Mouse (Mus musculus): ENCODE data around the gene Nr1i2. TPM values are rescaled to one million over a fixed set of nuclear protein-coding genes. Genes with fewer than 3 reads are reported as not detected.
"Not testable (repeated sequence)": the region's sequence is repeated elsewhere in the genome, so short reads cannot be mapped to it uniquely, and the experiment has no call there.

Gene Nr1i2
- polyA plus RNA-seq (2012; rRNA removed) = not detected in 2 replicates

DNA sequence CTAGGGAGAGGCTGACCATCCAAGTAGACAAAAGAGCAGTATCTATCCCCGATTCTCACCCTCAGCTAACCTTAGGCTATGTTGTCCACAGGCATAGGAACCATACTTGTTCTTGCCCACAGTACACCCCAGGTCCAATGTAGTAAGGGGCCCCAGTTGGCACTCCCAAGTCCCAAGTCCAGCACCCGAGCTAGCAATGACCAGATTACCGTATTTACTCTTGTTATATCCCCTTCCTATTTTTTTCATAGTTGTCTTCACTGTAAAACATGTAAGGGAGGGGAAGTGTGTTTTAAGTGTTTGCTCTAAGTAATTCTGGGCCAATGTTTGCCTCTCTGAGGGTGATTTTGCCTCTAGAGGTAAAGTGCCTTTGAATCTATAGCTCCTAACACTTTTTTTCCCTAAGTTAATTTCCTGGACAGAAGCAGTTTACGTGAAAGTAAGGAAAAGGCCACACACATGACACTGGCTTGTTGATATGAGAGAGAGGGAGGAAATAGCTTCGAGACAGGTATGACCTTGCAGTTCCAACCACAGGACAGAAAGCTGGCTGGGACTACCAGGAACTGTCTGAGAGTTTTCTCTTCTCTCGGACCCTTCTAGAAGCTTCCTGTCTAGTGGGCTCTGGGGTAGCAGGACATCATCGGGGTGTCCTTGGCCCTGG, at the start of gene Nr1i2:
TSS of gene Nr1i2 (minus strand) at position 140 of the 664 bp plus-strand sequence.
- TF ChIP-seq POLR2A (IDR thresholded peaks at IDR 0.05; ENCODE audit: borderline replicate concordance, extremely low read depth, insufficient read depth, insufficient read length, poor library complexity, severe bottlenecking) (no peak), CTCF (IDR thresholded peaks at IDR 0.05; ENCODE audit: borderline replicate concordance, extremely low read depth, insufficient read depth, insufficient read length) (no peak)
- no peak for DNase-seq (ENCODE audit: low read depth)

DNA sequence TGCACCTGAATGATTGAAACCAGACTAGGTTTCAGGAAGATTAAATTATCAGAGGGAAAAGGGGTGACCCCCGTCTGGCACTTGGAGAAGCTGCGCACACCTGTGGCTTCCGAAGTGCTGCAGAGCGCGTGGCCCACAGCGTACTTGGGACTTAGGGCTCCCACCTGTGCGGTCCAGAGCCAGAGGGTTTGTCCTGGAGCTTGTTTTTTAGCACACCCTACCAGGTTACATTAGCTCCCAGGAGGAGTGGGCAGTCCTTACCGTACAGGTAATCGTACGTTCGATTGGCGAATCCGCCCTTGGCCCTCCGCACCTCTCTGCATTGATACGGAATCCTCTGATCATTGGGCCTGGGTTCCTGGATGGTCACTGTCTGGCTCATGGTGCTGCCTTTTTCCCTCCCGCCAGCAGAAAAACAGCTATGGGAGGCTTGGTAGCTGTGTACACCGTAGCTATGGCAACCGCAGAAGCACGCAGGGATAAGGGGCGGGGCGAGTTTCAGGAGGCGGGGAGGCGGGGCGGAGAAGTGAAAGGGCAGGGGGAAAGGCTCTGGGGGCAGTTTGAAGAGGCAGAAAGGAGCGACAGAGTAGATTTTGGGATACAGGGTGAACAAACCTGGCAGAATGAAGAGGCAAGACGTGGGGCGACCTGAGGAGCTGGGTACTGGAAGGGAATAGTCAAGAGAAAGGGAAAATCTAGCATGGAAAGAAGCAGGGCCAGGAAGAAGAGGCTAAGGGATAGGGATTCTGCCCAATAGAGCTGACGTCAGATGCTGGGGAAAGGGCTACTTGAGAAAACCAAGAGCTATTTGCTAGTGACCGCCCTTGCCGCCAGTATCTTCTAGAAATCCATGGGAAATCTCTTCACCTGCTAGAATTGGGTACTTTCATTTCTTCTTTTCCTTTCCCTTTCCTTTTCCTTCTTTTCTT, 47.0 kb upstream of the Nr1i2 start, which contains the start of gene Maats1:
TSS of gene Maats1 (minus strand) at position 748 of the 929 bp plus-strand sequence.
- TF ChIP-seq POLR2A (IDR thresholded peaks at IDR 0.05; ENCODE audit: borderline replicate concordance, extremely low read depth, insufficient read depth, insufficient read length, poor library complexity, severe bottlenecking) = no peak
- no peak for TF ChIP-seq CTCF (IDR thresholded peaks at IDR 0.05; ENCODE audit: borderline replicate concordance, extremely low read depth, insufficient read depth, insufficient read length)
- DNase-seq (ENCODE audit: low read depth) = peak; percentile 90

DNA sequence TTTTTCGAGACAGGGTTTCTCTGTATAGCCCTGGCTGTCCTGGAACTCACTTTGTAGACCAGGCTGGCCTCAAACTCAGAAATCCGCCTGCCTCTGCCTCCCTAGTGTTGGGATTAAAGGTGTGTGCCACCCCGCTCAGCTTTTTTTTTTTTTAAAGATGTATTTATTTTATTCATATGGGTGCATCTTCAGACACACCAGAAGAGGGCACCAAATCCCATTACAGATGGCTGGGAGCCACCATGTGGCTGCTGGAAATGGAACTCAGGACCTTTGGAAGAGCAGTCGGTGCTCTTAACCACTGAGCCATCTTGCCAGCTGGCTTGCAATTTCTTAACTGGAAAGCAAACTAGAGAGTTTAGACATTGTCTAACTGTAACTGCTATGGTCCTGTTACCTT, 43.5 kb upstream of the Nr1i2 start:
- DNase-seq (ENCODE audit: low read depth) = not testable (repeated sequence)

DNA sequence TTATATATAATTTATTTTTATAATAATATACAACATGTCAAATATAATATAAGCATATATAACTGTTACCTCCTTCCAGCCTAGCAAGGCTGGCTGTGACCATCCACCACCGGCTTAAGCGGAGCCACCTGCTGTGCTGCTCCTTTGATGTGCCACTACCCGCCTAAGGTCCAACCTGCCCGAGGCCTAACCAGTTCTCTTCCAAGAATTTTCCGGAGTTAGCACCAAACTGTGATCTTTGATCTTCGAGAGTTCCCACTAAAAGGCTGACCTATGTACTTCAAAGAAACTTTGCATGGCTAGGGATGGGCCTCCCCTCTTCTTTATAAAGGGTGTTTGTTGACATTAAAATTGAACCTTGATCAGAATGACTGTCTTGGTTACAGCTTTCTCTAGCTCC, 39.8 kb upstream of the Nr1i2 start:
- no peak for TF ChIP-seq POLR2A (IDR thresholded peaks at IDR 0.05; ENCODE audit: borderline replicate concordance, extremely low read depth, insufficient read depth, insufficient read length, poor library complexity, severe bottlenecking)
- TF ChIP-seq CTCF (IDR thresholded peaks at IDR 0.05; ENCODE audit: borderline replicate concordance, extremely low read depth, insufficient read depth, insufficient read length) = no peak
- DNase-seq (ENCODE audit: low read depth) = no peak

DNA sequence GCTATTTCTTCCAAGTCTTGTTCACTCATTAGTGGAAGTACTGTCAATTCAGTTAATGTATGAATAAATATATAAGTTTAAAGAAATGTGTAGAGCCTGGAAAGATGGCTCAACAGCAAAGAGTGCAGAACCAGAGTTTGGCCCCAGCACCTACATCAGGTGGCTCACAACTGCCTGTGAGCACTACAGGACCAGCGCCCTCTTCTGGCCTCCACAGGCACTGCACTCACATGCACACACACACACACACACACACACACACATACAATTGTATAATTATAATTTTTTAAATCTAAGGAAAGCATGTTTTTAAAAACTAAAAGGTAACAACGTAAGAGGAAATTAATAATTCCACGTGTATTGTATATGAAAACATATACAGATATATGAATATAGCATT, 34.7 kb upstream of the Nr1i2 start:
- DNase-seq (ENCODE audit: low read depth) = no peak
- TF ChIP-seq CTCF (IDR thresholded peaks at IDR 0.05; ENCODE audit: borderline replicate concordance, extremely low read depth, insufficient read depth, insufficient read length) (peak; percentile 12; the same call in 1 of the 2 replicates), POLR2A (IDR thresholded peaks at IDR 0.05; ENCODE audit: borderline replicate concordance, extremely low read depth, insufficient read depth, insufficient read length, poor library complexity, severe bottlenecking) (no peak)

DNA sequence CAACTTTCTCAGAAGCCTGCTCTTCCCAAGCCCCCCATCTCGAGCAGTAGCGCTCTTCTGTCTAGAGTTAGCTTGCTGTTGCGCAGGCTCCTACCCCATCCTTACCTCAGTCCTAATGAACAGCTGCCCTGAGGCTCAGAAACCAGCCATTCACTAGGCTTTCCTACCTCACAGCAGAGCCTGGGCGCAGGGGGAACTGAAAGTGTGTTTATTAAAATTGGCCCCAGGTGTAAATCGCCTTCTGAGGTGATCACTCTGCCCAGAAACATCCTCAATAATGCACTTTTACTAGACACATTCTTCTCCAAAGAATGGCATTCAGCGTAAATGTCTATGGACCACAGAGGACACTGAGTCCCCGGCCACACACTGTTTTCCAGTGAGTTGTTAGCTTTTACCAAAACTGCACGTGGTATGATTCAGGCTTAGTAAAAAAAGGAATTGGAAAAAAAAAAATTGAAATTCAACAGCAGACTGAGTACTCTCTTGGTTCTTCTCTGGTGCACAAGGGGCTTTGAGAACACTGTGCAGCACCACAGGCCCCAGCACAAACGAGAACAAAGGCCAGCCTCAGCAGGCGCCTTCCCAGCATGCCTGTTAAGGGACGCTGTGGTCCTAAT, 32.3 kb upstream of the Nr1i2 start:
- TF ChIP-seq CTCF (IDR thresholded peaks at IDR 0.05; ENCODE audit: borderline replicate concordance, extremely low read depth, insufficient read depth, insufficient read length) (no peak), POLR2A (IDR thresholded peaks at IDR 0.05; ENCODE audit: borderline replicate concordance, extremely low read depth, insufficient read depth, insufficient read length, poor library complexity, severe bottlenecking) (no peak)
- DNase-seq (ENCODE audit: low read depth) = no peak

DNA sequence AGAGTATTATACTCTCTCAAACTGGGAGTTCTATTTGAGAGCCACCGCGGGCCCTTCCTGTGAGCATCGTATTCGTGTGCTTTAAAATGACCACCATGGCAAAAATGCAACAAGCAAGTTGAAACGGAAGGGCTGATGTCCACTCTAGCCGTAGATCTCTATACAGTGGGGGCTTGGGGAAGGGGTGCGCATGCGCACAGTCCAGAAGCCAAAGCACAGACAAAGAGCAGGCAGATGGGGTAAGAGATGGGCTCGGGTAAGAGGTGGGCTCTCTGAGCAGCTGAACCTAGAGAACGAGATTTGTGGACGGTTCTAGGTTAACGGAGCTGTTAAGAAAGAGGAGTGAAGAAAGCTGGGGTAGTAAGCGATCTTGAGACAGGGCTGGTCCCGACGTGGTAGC, 29.7 kb upstream of the Nr1i2 start:
- DNase-seq (ENCODE audit: low read depth) = no peak
- TF ChIP-seq CTCF (IDR thresholded peaks at IDR 0.05; ENCODE audit: borderline replicate concordance, extremely low read depth, insufficient read depth, insufficient read length) = no peak
- TF ChIP-seq POLR2A (IDR thresholded peaks at IDR 0.05; ENCODE audit: borderline replicate concordance, extremely low read depth, insufficient read depth, insufficient read length, poor library complexity, severe bottlenecking) = no peak

GRCm38 (mm10) chr16:38321452-38321935, 26.9 kb upstream of the Nr1i2 start:
- DNase-seq (ENCODE audit: low read depth) = peak; percentile 83
- TF ChIP-seq CTCF (IDR thresholded peaks at IDR 0.05; ENCODE audit: borderline replicate concordance, extremely low read depth, insufficient read depth, insufficient read length) (peak; percentile 71), POLR2A (IDR thresholded peaks at IDR 0.05; ENCODE audit: borderline replicate concordance, extremely low read depth, insufficient read depth, insufficient read length, poor library complexity, severe bottlenecking) (no peak)

- TF ChIP-seq POLR2A (IDR thresholded peaks at IDR 0.05; ENCODE audit: borderline replicate concordance, extremely low read depth, insufficient read depth, insufficient read length, poor library complexity, severe bottlenecking) (no peak), CTCF (IDR thresholded peaks at IDR 0.05; ENCODE audit: borderline replicate concordance, extremely low read depth, insufficient read depth, insufficient read length) (no peak)
Observed at GRCm38 (mm10) chr16:38319087-38319486, 24.5 kb upstream of the Nr1i2 start.

GRCm38 (mm10) chr16:38318492-38318891, 23.9 kb upstream of the Nr1i2 start:
- DNase-seq (ENCODE audit: low read depth) = no peak
- no peak for TF ChIP-seq CTCF (IDR thresholded peaks at IDR 0.05; ENCODE audit: borderline replicate concordance, extremely low read depth, insufficient read depth, insufficient read length)

More at GRCm38 (mm10) chr16:38319087-38319486, 24.5 kb upstream of the Nr1i2 start:
- no peak for DNase-seq (ENCODE audit: low read depth)

- peak; percentile 61 for DNase-seq (ENCODE audit: low read depth)
- TF ChIP-seq POLR2A (IDR thresholded peaks at IDR 0.05; ENCODE audit: borderline replicate concordance, extremely low read depth, insufficient read depth, insufficient read length, poor library complexity, severe bottlenecking) (no peak), CTCF (IDR thresholded peaks at IDR 0.05; ENCODE audit: borderline replicate concordance, extremely low read depth, insufficient read depth, insufficient read length) (no peak)
Observed at GRCm38 (mm10) chr16:38308195-38308594, 13.6 kb upstream of the Nr1i2 start.

Data from brain, embryonic 14.5 days (tissue).